Mouse (Mus musculus): ENCODE results near the gene Adamts6.

Adamts6 gene

DNA sequence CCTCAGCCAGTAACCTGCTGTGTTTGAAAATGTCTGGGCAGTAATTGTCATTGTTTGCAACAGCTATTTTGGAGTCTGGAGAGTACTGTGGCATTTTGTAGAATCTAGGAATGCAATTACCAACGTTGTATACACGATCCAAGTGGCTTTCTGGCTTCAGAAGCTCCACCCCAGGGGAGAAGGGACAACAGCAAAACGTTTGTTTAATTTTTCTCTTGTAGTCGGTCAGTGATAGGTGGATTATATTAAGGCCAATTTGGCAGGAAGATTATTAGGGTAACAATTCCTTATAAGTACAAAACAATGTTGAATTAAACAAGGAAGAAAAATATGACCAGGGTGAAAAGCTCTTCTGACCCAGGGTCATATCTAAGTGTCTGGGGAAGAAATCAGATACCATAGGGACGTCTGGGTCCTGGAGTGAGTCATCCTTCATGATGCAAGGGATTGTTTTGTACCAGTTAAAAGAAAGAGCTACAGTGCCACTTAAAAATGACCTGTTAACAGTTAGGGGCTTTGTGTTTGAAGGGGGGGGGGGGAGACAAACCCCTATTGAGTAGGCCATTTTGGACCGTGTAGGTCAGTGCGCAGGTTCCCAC, 229.2 kb downstream of the Adamts6 start:
- no peak for DNase-seq (ENCODE audit: low read depth, low spot score)

DNA sequence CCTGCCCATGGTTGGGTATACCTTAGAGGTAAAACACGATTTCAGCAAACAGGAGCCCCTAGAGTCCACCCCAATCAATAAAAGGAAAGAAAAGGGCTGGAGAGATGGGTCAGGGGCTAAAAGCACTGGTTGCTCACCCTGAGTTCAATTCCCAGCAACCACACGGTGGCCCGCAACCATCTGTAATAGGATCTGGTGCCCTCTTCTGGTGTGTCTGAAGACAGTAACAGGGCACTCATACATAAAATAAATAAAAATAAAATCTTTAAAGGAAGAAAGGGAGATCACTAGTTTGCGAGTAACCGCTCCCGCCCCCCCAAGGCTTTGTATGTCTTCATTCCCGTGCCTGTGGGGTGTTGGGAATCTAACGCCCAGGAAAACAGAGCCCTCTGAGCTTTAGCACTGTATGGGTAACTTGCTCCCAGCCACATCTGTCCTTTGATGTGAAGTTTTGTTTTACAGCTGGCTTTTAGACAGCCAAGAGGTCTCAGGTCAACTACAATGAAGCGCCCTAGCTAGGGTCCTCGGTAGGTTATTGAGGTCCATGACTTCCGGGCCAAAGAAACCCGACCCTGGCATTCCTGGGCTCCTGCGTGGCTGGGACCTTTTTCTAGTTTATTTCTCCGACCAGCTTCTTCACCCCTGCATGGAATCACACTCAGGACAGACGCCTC, 230.1 kb downstream of the Adamts6 start:
- DNase-seq (ENCODE audit: low read depth, low spot score): no peak

DNA sequence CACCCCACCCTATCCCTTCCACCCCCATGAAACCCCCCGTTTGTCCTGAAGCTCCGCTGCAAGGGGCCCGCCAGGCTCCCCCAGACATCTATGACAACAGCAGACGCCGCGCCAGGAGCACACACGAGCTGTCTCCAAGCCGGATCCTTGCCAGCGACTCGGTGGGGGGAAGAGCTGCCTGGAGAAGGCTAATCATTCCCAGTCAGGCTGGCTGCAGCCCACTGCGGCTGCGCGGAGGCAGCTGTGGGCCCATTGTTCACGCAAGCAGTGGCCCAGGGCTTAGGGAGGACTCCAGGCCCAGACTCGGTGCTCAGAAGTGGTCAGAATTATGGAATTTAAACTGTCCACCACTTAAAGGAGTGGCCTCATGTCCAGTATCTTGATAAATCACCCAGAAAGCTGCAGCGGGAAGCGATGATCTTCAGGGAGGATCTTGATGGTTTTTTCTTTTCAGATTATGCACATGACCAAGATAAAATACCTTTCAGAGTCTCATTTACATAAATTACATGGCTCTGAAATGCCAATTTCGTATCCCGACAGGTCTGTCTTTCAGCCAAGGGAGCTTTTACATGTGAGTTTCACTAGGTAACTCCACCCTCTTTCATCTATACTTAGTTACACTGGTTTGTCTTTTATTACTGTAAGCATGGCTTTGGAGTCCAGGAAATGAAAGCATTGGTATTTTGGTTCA, 230.8 kb downstream of the Adamts6 start:
- DNase-seq (ENCODE audit: low read depth, low spot score): peak; percentile 64

DNA sequence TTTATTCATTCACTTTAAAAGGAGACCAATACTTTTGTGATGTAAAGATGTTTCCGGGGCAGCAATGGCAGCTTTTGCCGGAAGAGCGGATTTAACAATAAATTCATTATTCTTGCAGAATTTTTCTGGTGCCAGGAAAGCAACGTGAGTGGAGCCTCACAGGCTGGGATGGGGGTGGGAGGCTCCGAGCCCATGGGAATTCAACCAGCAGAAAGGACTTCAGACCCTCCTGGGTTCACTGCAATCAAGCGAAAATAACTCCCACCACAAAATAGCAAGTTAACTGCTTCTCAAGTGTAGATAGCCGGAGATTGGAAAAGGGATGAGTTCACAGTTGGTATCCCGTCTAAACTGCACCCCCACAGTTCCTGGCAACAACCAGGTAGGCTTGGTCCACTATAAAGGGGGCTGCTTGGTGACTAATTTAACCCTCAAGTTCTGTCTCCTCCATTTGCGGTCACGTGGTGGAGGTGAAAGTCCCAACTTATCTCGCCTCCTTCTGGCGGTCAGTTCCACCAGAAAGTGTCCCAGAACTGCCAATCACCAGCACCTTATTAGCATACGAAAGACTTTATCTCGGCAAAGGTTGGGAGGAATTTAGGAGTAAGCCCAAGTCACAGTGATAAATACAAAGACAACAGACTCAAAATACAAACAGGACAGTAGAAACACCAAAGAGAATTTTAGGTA, 231.5 kb downstream of the Adamts6 start:
- no peak for DNase-seq (ENCODE audit: low read depth, low spot score)

DNA sequence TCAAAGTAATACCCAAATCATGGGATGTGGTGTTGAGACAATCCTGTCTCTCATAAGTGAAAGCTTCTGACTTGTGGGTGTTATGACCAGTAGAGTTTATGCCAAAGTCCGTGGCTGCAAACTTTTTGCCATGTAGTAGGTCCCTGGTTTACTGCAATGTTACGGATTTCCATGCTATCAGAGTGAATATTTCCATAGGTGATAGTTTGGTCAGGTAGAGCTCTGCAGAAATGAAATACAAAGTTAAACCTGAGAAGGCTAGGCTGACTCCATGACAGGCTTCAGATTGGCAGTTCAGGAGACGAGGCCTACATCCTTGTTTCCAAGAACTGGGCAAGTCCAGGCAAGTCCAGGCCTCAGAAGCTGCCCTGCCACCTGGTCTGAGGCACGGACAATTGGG, 232.3 kb downstream of the Adamts6 start:
- DNase-seq (ENCODE audit: low read depth, low spot score): no peak

GRCm38 (mm10) chr13:104520461-104520860, 232.8 kb downstream of the Adamts6 start:
- no peak for DNase-seq (ENCODE audit: low read depth, low spot score)

DNA sequence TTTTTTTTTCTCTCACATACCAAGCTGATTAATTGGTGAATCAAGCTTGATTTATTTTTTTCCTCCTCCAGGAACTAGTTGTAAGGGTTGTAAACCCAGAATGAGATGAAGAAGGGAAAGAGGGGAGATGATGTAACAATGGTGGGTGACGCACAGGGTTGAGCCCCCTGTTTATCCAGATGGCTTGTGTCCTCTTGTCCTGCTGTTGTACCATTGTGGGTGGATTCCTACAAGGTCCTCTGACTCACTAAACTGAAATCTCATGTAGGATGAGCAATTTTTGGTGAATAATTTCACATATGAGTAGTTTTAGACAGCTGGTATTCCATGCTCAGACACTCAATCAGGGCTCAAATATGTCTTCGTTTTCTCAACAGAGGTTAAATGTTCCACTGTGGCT, 233.9 kb downstream of the Adamts6 start:
- no peak for DNase-seq (ENCODE audit: low read depth, low spot score)

DNA sequence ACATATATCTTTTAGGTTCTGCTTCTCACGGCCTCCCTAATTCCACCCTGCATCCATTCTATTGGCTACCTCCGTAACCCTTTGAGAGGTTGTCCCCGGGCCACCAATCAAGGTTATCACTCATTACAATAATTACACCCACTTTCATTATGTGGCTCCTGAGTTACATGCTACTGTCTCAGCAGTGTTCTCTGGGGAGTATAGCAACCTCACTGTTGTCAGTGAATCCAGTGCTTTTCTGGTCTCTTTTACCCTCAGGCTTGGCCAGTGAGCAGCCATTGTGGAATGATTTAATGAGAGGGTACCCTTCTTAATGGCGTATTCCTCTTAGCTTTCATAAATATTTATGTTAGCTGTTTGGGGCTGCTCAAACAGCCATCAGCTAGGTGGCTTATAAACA, 238.0 kb downstream of the Adamts6 start:
- no peak for DNase-seq (ENCODE audit: low read depth, low spot score)

DNA sequence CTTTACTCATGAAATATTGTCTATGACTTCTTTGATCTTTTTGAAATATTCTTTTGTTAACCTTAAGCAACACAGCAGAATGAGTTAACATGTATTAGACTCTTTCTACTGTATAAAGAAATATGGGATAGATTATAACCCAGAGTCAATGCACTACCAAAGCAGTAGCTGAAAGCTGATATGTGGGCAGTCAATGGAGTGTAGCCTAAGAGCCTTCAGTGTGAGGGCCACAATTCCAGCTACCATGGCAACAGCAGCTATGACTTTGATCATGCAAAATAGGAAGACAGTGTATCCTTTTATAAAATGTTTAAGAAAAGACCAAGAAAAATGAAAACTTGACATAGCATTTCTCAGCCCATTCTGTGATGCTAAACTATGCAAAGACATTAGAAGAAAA, 241.6 kb downstream of the Adamts6 start:
- no peak for DNase-seq (ENCODE audit: low read depth, low spot score)

DNA sequence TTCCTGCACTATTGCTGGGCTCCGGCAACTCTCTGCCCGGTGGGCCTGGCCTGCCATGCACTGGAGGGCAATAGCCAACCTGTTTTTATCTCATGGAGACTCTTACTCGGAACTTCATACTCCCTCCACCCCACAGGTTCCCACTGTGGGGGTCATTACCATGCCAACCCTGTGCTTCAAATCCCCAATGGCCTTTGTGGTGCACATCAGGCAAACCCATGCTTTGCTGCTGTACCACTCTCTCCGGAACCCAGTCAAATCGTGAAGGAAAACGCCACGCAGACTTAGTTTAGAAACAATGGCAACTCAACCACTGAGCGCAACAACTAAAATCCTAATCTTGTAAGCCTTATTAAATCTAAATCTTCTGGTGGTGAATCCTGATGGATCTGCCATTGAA, 244.2 kb downstream of the Adamts6 start:
- DNase-seq (ENCODE audit: low read depth, low spot score): no peak

GRCm38 (mm10) chr13:104532723-104533122, 245.1 kb downstream of the Adamts6 start:
- DNase-seq (ENCODE audit: low read depth, low spot score): no peak

DNA sequence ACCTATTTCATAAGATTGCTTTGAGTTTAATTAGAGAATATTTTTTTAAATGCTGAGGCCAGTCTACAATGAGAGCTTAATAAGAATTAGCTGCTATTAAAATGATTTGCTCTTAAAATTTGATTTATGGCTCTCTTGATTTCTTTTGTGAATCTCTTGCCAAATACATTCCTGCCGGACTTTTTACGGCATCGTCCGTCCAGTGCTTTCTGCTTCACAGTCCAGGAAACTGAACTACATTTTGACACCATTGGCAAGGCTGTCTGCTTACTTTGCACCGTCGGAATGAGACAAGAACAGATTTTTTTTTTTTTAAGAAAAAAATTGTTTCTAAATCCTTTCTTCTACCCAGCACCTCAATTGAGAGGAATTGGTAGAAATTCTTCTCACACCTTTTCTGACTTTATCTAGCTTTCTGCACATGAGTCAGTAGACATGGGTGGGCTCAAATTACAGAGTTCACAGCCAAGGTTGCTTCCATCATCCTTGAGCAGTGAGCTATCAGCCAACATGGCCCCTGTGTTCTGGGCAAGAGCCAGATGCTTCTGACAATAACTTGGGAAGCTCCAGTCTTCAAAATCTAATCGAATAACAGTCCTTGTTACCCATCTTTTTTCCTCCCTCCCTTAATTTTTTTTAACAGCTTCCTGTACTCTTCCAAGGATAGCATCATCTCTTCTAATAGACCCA, 246.3 kb downstream of the Adamts6 start:
- DNase-seq (ENCODE audit: low read depth, low spot score): no peak

DNA sequence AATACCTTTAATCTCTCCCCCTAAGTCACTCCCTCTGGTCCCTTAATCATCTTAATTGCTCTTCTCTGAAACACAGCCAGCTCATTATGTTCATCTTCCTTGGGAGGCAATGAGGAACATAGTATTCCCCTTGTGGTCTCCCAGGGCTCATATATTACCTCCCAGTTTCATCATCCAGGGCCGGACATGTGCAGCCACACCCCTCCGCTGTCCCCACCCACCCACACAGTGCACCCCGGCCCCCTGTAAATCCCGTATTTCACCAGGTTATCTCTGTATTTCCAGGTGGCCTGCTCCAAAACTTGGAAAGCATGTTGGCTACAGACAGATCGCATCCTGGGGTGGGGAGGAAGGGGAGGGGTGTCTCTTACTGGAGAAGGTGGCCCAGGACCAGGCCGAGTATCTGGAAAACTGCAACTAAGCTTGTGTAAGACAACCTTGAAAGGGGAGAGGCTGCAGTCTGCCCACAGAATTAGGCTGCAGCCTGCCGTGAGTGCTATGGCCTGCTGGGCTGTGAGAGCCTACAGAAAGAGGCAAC, 253.3 kb downstream of the Adamts6 start:
- DNase-seq (ENCODE audit: low read depth, low spot score): peak; percentile 17

GRCm38 (mm10) chr13:104542123-104542758, 254.6 kb downstream of the Adamts6 start:
- no peak for DNase-seq (ENCODE audit: low read depth, low spot score)

- DNase-seq (ENCODE audit: low read depth, low spot score): no peak
Measured at GRCm38 (mm10) chr13:104542759-104543141, 255.1 kb downstream of the Adamts6 start.
